Mouse (Mus musculus) right cerebral cortex, postnatal 25 days (tissue): Measurements from ENCODE around the gene Kcnrg.

ENCODE experiments used
- DNase-seq: peaks from one replicate; pipeline ENCODE4 v3.0.0; 2022

Gene Kcnrg

DNA sequence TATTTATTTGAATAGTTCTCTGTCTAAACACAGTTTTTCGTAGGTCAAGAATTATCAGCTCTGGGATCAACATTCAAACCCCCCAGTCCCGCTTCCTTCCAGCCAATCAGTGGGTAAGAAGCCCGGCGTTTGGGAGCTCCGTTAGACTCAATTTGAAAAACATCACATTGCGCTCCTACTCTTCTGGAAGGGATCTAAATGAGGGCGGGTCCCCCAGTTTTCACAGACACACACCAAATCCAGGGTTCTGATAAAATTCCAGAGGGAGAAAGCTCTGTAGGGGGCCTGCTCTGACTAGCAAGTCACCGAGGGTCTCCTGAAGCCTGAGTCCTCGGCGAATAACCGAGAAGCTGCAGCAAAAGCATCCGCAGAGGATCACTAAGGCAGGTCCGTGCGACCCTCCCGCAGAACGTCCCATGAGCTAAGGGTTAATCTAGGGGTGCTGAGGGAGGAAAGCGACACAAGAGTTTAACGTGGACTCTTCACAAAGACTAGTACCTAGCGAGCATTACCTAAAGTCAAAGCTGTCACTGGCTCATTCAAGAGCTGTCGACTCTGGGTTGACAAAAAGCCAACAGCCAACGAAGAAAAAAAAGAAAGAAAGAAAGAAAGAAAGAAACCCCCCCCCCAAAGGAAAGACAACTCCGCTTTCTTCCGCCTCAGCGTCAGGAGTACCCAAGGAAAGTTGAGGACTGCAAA is 40.1 kb downstream of the Kcnrg start:
- DNase-seq: peak; percentile 25

- peak; percentile 29 for DNase-seq
Measured at GRCm38 (mm10) chr14:61647881-61648684, 40.8 kb downstream of the Kcnrg start.

DNA sequence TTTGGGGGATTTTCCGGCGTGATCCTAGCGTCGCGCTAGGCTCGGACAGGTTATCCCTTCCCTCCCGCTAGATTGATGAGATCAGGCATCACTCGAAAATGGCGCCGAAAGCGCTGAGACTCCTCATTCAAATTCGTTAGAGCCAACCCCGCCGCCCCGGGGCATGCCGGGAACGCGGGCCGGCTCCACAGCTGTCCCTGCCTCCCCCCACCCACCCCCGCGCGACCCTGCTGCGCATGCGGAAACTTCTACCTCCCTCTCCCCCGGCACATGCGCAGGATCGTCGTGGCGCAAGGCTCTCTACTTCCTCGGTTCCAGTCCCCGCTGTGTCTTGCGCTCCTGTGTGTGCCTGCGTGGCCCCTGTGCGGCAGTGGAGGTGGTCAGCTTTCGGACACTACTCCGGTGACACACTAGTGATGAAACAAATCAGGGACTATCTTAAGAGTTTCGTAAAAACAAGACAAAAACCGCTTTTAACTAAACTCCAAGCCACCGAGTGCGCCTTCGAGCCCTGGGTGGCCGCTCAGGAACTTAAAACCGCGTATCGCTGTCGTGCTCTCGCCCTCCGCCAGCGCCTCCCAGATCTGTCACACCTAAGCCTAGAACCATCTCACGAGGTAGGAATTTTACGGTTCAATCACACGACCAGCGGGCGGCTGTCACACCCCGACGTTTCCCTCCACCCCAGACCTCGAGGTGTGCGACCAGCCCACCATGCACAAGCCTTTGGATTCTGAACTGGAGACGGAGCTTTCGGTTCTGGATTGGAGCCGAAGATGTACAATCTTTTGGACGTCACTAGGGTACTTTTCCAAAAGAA is 41.6 kb downstream of the Kcnrg start:
- DNase-seq: peak; percentile 92

GRCm38 (mm10) chr14:61650291-61650960 is 43.2 kb downstream of the Kcnrg start:
- DNase-seq: no peak

DNA sequence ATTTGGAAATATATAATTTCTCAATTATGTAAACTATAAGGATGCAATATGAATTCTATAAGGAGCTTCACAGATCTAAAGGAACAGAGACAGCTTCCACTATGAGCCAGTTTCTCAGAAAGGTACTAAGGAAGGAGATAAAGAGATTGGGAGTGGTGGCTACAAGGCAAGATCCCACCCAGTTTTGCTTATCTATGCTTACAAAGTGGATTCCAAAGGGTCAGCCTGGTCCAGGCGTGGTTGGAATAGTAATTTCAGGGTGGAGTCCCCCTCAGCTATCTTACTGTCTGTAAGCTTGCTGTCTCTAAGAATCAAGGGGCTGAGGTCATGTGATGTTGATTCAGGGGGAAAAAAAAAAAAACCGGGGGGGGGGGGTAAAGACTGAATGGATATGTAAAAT is 49.2 kb downstream of the Kcnrg start:
- DNase-seq: no peak

- DNase-seq: no peak
Measured at GRCm38 (mm10) chr14:61661496-61661895, 54.2 kb downstream of the Kcnrg start.

DNA sequence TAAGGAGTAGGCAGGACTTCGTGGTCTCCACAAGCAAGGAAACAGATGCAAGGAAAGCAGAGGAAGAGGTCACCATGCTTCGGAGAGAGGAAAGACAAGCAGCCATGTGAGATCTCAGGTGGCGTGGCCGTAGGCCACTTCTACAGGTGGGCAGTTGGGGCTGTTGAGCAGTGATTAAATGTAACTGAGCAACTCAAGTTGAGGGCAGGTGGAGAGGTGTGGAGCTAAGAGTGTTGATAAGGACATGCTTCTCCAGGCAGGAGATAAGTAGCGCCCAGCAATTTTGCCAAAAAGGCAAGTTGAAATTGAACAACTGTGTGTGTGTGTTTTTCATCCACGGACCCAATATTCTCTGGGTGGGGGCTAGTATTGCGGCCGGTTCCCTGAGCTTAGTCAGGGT is 55.0 kb downstream of the Kcnrg start:
- DNase-seq: no peak
